Mouse (Mus musculus) mouse embryonic stem cell (cell line): Measurements from ENCODE around the gene Agtr1a.

Source experiments
- in situ Hi-C, 2 experiments: fragments of 300-500 bp; cut with MboI; formaldehyde crosslinking; loops; 1 replicate in 1 of 2; 3 replicates in 1 of 2; pipeline ENCODE4 v1.14.3; 2019 to 2020; ENCODE audit warnings: low sequenced_read_pairs in 2 of 2, low pct_unique_long_range_greater_than_20kb in 1 of 2, mixed read lengths in 1 of 2; ENCODE audit not compliant: unreplicated experiment in 1 of 2

Agtr1a gene

DNA sequence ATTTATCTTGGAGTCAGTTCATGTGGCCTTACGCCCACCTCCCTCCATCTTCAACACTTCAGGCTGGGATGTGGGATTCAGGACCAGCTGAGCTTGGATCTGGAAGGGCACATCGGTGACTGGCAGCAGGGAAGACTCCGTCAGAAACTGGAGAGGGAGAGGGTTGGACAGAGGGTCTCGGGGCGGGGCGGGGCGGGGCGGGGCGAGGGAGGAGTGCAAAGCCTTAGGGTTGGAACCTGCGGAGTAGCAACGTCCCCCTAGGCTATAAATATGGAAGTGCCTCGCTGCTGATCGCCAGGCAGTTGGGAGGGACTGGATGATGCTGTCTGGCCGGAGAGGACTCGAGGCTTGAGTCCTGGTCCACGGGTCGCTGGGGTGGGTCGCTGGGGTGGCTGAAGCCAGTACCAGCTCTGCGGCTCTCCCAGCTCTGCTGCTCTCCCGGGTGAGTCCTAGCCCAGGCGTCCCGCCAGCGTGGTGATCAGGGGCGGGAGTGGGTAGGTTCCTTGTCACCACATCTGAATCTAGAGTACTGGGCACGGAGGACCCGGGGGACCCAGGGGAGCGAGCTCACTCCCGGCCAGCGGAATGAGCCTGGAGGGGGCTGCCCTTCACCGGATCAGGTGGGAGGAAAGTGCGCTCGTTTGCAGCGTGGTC, at the start of gene Agtr1a:
TSS of gene Agtr1a (plus strand) at position 294 of the 654 bp plus-strand sequence.
- in situ Hi-C loops, result no loop called here

DNA sequence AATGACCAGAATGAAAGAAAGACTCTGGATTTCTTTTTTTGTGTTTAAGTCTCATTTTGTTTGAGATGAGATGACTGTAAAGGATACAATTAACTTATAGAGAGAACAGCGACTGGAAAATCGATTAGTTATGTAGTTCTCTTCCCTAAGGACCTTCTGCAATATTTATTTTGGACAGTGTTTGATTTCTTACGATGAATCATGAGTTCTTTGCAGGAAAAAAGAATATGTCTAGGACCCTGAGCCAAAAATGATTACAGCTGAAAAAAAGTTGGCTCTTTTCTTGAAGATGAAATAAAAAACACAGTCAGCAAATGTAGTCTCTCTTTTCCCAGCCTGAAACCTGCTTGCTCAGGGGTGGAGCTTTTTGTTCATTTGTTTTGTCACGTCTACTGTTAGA, 26.0 kb upstream of the Agtr1a start:
- in situ Hi-C loops, result no loop called here

DNA sequence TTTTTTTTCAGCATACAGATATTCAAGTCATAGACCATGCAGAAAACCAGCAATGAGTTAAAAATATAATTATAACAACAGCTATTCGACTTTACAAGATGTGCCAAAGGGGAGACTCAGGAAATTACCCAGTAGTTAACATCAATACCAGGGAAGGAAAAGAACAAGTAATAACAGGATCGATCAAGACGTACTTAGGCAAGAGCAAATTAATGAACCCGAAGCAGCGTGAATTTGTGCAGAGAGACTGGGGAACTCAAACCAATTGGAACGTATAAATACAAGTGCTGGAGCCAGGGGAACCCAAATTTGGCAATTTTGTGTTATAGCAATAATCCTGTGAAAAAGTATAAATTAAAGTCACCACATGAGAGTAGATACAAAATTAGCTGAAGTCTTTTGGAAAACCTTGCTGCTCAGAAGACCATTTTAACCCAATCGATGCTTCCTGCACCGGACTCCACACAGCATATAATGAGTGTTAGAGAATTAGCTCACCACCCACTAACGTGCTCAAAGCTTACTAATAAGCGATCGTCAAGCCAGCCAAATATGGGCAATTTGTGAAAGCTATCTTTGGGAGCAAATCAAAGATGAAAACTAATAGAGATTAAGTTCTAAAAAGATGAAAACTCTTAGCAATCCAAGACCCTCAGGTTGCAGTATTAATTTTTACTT, 11.4 kb upstream of the Agtr1a start:
- in situ Hi-C loops, result no loop called here

DNA sequence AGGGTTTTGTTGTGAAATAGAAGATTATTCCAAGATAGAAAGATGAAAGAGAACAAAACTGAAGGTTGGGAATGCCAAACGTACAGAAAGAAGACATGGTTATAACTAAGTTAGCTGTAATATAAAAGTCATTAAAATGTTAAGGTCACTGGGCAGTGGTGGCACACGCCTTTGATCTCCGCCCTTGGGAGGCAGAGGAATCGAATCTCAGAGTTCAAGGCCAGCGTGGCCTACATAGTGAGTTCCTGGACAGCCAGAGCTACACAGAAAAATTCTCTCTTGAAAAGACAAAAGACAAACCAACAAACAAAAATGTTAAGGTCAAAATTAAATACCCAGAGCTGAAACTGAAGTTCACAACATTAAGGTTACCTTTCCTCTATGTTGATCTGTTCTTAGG, 5.2 kb upstream of the Agtr1a start:
- in situ Hi-C loops, result no loop called here

DNA sequence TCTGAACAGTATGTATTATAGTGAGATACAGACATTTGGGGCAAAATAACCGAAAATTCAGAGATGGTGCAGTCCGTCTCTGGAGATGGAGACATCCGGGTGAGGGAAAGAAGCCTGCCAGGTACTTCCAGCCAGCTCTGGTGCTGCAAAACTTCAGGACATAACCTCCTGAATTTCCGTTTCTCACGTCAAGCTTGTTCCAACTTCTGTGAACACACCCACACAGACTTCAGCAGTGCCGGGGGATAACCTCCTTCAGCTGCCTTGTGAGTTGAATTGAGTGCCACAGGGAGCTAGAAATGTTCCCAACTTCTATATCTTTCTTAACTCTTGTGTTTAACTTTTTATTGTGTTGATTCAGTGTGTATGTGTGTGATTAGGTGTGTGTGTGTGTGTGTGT, 4.4 kb upstream of the Agtr1a start:
- in situ Hi-C loops, result no loop called here

DNA sequence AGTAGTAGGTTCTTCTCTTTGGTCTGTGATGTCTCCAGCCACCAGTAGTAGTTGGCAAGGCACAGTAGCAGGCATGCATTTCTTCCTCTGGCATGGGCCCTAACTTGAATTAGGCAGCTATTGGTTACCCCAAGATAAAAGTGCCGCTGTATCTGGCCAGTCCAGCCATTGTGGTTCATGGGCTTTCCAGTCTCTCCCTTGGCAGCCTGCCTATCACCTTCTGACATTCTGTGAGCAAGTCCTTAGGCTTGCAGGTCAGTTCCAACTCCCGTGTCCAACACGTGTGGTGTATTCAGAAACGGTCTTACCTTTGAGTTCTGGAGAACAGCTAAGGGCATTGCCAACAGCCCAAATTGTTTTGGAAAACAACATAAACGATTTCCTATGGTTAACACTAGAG, 3.7 kb upstream of the Agtr1a start:
- in situ Hi-C loops, result no loop called here

DNA sequence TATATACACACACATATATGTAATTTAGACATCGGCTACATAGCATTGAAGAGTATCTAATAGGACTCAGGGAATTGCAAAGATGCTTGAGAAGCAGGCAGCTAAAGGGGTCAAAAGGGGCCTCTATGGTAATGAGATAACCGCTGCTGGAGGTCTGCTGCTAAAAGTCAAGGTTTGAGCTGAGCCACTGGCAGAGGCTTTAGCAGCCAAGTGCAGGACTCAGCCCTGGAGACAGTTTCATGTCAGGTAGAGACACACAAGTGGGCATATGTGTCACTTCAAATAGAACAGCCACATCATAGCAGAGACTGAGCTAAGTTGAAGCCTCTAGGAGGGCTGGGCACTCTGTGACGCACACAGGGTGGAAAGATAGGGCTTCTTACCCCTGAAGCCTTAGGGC, 1.6 kb upstream of the Agtr1a start:
- in situ Hi-C loops, result no loop called here

DNA sequence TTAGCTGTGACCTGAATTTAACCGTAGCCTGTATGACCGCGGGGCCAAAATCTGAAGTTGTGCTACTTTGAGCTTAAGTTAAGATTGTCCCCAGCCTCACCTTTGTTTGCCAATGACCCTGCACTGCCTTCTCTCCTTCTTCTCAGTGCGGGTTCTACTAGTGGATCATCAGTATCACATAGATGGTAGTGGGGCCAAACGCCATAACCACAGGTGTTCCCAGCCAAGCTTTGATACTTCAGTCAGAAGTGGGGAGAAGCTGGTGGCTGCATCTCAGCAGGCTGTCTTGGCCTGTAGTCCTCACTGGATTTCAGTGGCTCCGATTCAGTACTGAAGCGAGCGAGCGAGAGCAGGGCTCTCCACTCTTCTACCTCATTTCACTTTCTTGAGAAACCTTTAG, 672 bp downstream of the Agtr1a start:
- in situ Hi-C loops, result no loop called here

DNA sequence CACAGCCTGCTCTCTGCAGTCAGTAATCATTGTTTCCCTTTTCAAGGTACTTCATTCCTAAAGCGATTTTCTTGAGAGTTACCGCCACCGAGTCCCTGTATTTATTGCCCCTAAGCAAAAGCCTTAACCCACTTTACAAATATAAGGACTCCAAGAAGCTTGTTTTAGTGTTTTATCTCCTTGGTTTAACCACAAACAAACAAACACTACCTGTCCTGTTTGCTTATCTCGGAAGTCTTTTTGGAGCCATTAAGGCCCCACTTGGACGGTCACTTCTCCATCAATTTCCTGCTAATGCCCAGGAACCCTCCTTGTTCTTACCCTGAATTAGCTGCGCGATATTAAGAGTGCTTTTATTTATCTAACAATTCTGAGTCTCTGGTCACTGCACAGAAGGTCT, 1.4 kb downstream of the Agtr1a start:
- in situ Hi-C loops, result no loop called here

DNA sequence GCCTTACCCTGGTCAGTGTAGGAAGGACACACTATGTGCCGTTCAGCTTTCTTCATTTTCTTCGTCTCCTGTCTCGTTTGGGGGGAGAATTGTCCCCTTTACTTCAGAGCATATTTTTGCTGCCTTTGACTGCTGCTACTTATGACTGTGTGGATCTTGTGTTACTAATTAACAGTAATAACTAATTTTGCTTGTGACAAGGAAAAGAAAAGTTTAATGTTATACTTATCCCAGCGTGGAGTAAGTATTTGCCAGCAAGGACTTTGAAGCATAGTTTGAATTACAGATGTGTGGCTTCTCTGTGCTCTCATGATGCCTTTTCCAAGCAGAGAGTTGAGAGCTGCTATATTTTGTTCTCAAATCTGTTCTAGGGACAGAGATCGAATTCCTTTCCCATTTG, 2.3 kb downstream of the Agtr1a start:
- in situ Hi-C loops, result no loop called here

DNA sequence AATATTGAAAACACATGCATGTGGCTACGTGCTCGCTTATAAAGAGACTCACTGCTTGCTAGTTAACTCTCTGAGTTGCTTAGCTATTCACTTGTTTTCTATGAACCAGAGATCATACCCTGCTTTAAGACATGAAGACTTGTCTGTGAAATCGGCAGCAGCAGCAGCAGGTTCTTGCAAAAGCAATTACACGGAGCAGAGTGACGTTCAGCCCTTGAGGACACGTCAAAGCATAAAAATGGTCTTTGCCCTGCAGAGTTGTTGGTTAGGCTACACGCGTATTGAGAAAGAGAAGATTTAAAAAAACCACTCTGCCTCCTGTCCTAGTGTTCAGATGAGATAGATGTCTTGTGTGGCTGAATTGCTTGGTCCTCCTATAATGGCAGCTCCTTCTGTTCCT, 3.7 kb downstream of the Agtr1a start:
- in situ Hi-C loops, result no loop called here

DNA sequence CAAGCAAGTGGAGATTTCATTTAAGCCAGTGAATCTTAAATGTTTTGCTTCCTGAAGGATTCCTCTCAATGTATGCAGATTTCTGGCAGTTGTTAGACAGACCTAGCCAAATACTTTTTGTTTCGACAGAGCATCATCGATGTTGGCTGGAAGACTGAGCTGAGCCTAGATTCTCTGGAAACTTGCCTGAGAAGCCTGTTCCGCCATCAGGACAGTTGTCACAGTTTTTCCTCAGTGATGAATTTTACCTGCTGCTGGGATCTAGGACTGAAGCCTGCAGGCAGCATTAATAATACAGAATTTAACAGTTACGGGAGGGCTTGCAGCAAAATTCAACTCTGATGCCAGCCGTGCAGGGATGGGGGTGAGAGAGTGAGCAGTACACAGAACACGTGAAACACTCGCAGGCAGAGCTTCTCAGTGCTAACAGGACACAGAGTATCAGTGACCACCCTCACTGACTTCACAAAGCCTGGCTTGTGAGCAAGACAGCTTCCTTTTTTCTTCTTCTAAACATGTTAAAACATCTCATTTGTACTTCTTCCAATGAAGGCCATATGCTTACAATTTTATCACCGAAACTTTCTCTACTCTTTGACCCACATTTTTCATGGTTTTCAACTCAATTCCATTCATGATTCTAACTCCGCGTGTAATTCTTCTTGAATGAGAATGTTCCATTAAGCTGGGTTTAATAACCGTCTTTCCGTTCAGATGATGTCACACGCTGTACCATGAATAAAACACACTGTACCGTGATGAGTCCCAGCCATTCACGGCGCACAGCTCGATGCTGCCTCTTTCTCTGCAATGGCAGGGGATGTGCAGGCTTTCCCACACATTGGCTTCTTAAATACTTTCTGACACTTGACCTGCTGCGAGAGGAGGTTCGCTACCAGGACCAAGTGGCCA, 6.0 kb downstream of the Agtr1a start:
- in situ Hi-C loops, result no loop called here

DNA sequence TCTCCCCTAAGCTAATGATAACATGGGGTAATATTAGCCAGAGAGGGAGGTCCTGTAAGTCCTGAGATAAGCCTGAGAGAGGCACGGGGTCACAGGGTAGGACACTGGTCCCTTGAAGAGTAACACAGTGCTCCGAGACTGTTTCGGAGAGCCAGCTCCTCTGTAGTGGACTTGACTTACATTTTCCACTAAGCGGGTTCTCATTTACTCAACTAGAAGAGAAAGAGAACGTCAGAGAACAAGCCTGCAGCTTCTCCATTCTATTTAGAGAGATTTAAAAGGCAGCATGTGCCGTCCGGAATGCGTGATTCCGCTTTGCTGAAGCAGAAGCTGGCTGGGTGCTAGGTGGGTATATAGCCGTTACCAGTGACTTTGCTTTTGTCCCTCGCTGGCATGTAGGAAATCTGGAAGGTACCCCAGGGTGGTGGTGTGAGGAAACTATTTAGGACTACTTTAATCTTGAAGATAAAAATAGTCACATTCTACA, 9.2 kb downstream of the Agtr1a start:
- in situ Hi-C loops, result no loop called here

DNA sequence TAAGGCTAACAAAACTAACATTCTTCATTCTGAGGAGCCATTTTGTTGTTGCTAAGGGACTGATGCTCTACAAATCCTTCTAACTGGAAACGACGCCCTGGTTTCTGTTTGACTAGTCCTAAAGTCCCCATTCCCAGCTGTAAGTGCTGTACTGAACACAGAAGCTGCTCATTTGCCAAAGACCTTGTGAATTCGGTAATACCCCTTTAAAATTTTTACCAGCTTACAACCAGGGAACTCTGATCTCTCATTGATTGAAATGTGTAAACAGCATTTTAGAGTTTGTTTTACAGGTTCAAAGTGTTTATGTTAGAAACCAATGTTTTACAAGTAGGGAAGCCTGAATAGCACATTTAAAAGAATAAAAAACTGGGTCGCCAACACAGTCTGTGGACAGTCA, 10.6 kb downstream of the Agtr1a start:
- in situ Hi-C loops, result no loop called here

DNA sequence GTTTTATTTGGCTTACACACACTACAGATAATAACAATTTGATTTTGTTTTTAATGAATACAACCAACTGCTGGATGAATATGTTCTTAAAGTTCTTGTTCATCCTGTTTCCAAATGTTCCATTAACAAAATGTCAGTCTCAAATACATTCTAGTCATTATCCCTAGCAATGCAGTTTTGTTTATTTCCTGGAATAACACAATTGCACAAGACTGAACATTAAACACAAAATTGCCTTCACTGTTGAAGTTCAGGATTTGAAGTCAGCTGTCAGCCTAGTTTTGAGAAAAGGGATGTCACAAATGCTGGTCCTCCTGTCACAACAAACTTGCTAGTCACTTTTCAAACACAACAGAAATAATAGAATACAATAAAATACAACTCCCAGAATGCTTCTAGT, 12.1 kb downstream of the Agtr1a start:
- in situ Hi-C loops, result no loop called here

DNA sequence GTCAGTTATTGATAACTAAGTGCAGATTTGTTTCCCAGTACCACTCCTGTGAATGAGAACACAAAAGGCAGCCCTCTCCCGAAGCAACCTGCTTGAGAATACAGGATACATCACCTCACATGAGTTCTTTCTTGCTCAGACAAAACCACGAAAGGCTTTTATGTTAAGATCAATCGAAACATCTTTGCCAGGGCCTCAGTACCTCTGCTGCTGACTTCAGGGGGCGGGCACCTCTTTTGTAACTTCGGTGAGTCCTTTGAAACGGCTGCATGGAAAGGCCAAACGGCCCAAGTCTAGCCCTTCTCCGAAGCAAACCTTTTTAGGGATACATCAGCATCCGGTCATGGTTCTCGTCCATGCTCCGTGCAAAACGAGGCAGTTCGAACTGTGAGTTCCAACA, 15.7 kb downstream of the Agtr1a start:
- in situ Hi-C loops, result no loop called here

DNA sequence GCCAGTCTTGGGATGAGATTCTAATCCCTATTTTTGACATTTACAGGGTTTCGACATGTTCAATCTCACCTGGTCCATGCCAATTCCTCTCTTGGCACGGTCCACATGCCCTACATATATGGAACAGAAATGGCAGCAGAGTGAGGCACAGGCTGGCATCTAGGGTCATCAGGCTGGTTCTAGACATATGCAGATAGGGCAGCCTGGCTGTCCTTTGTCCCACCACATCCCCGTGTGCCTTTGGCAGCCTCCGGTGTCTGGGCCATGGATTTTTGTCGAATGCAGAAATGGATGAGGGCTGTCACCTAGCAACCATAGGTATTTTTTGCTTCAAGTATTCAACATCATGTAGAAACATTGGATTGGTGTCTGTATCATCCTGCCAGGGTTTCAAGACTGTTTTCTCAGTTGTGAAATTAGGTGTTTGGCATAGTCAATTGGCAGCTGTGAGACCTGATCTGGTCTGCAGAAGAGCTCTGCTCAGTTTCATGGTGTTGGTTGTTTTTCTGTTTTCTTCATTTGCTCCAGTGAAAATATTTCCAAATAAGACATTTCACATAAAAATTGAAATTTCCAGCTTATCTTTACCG, 18.8 kb downstream of the Agtr1a start:
- in situ Hi-C loops, result no loop called here

DNA sequence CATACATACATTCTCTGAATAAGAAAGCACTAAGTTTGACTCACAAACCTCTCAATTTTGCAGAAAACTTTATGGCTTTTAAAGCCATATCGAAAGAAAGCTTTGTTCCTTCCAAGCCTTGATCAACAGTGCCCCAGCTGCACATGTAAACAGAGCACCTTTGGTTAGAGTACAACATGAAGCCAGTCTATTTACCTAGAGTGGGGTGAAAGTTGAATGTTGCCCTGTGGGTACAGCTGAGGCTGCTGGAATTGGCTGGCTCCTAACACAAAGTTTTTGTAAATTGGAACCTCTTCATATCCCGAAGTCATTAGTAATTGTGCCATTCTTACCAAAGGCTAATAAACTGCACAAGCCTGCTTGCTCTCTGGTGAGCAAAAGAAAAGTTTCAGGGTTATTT, 19.7 kb downstream of the Agtr1a start:
- in situ Hi-C loops, result no loop called here
